Mouse (Mus musculus) embryonic facial prominence, embryonic 12.5 days (tissue): Measurements from ENCODE around the gene Zfp78. TPM values are rescaled to one million over a fixed set of nuclear protein-coding genes. Genes with fewer than 3 reads are reported as not detected.
A peak's percentile ranks its signal among the peaks of the same experiment; 100 is the strongest.
"Not testable (repeated sequence)": the region's sequence is repeated elsewhere in the genome, so short reads cannot be mapped to it uniquely, and the experiment has no call there.

Source experiments
- ATAC-seq: fragments of 200-750 bp; cut with Nextera tagmentation; 2 replicates; pipeline ENCODE4 v1.8.0; 2017; ENCODE audit not compliant: insufficient number of reproducible peaks, insufficient read depth, low FRiP score, low TSS enrichment
- H3K27ac ChIP-seq: fragments of 300-500 bp; sonication (generic); 2 replicates; pipeline ENCODE4 v1.5.1; 2016; ENCODE audit warnings: mild to moderate bottlenecking
- H3K27me3 ChIP-seq: fragments of 300-500 bp; sonication (generic); 2 replicates; pipeline ENCODE4 v1.6.1; 2016; ENCODE audit warnings: mild to moderate bottlenecking, moderate library complexity
- H3K36me3 ChIP-seq: fragments of 300-500 bp; sonication (generic); 2 replicates; pipeline ENCODE4 v1.6.1; 2016; ENCODE audit warnings: mild to moderate bottlenecking
- H3K4me1 ChIP-seq: fragments of 300-500 bp; sonication (generic); 2 replicates; pipeline ENCODE4 v1.6.1; 2016
- H3K4me2 ChIP-seq: fragments of 300-500 bp; sonication (generic); replicated peaks from 2 replicates; pipeline ENCODE4 v1.6.1; 2016; ENCODE audit warnings: mild to moderate bottlenecking, moderate library complexity
- H3K4me3 ChIP-seq: fragments of 300-500 bp; sonication (generic); 2 replicates; pipeline ENCODE4 v1.5.1; 2016; ENCODE audit warnings: mild to moderate bottlenecking
- H3K9ac ChIP-seq: fragments of 300-500 bp; sonication (generic); 2 replicates; pipeline ENCODE4 v1.6.1; 2016; ENCODE audit warnings: mild to moderate bottlenecking, moderate library complexity
- H3K9me3 ChIP-seq: fragments of 300-500 bp; sonication (generic); 2 replicates; pipeline ENCODE4 v1.6.1; 2016; ENCODE audit warnings: mild to moderate bottlenecking, moderate library complexity
- WGBS: fragments of 180-500 bp; shearing (Covaris S2); methylation state at CpG from one replicate; pipeline ENCODE4 v1.1.7; 2016; 5-methylcytosine and 5-hydroxymethylcytosine counted together
- polyA plus RNA-seq: library from polyadenylated mRNA; unstranded; fragments of >200 nt; fragmentation: Nextera tagmentation; extraction: Ambion mirVana; gene quantifications from 2 replicates; pipeline ENCODE4 v1.2.1, GENCODE M21; 2016

The Zfp78 gene
- polyA plus RNA-seq, 1 experiment from 2014 or later: 2.8 TPM

GRCm38 (mm10) chr7:6362268-6363046, 623 bp upstream of the Zfp78 start:
- Histone ChIP-seq H3K9me3 (no peaks in the 10 kb centered on the region), H3K4me1 (0 out of 2 replicates have a peak, but pooled peaks cover 5% of the 10 kb centered on the region), H3K4me2 (peak overlapping the region; percentile 67), H3K27me3 (no peaks in the 10 kb centered on the region), H3K36me3 (no peaks in the 10 kb centered on the region), H3K4me3 (peak overlapping the region; percentile 49), H3K9ac (peak overlapping the region; percentile 43), H3K27ac (peak overlapping the region; percentile 84)
- peak; percentile 93 for ATAC-seq
- WGBS: under 1% methylated on average over 38 of the region's 38 CpGs

GRCm38 (mm10) chr7:6364761-6365160, 1.7 kb downstream of the Zfp78 start:
- Histone ChIP-seq H3K36me3 (no peaks in the 10 kb centered on the region), H3K4me2 (no peak overlapping the region), H3K9ac (no peak overlapping the region), H3K9me3 (no peaks in the 10 kb centered on the region), H3K27ac (no peak overlapping the region), H3K27me3 (no peaks in the 10 kb centered on the region), H3K4me3 (no peak overlapping the region), H3K4me1 (0 out of 2 replicates have a peak, but pooled peaks cover 5% of the 10 kb centered on the region)
- no peak for ATAC-seq
- 50% methylated on average over 1 of the region's 1 CpGs for WGBS

- Histone ChIP-seq H3K9me3 (no peaks in the 10 kb centered on the region), H3K4me2 (no peak overlapping the region), H3K27ac (no peak overlapping the region), H3K4me1 (0 out of 2 replicates have a peak, but pooled peaks cover 5% of the 10 kb centered on the region), H3K9ac (no peak overlapping the region), H3K36me3 (no peaks in the 10 kb centered on the region), H3K27me3 (no peaks in the 10 kb centered on the region), H3K4me3 (no peak overlapping the region)
- no peak for ATAC-seq
- 90% methylated on average over 5 of the region's 5 CpGs for WGBS
Measured at GRCm38 (mm10) chr7:6367185-6367584, 4.1 kb downstream of the Zfp78 start.

- not testable (repeated sequence) for H3K4me2 ChIP-seq, H3K9ac ChIP-seq, H3K27me3 ChIP-seq, ATAC-seq, H3K27ac ChIP-seq, H3K4me1 ChIP-seq, H3K36me3 ChIP-seq, H3K4me3 ChIP-seq, H3K9me3 ChIP-seq
- WGBS: 83% methylated on average over 5 of the region's 5 CpGs
Measured at GRCm38 (mm10) chr7:6368146-6368545, 5.1 kb downstream of the Zfp78 start.

GRCm38 (mm10) chr7:6369460-6369859, 6.4 kb downstream of the Zfp78 start:
- H3K36me3 ChIP-seq: no peaks in the 10 kb centered on the region

GRCm38 (mm10) chr7:6372993-6373392, 9.9 kb downstream of the Zfp78 start:
- 92% methylated on average over 3 of the region's 3 CpGs for WGBS
- no peak for ATAC-seq
- no peak overlapping the region for H3K4me2 ChIP-seq

More at GRCm38 (mm10) chr7:6369460-6369859, 6.4 kb downstream of the Zfp78 start:
- 80% methylated on average over 3 of the region's 3 CpGs for WGBS
- H3K9ac ChIP-seq: no peak overlapping the region
- H3K27me3 ChIP-seq: no peaks in the 10 kb centered on the region
- no peak overlapping the region for H3K4me3 ChIP-seq
- no peaks in the 10 kb centered on the region for H3K4me1 ChIP-seq
- no peak overlapping the region for H3K4me2 ChIP-seq
- no peaks in the 10 kb centered on the region for H3K9me3 ChIP-seq
- H3K27ac ChIP-seq: no peak overlapping the region
- ATAC-seq: no peak

GRCm38 (mm10) chr7:6378441-6378840, 15.4 kb downstream of the Zfp78 start:
- Histone ChIP-seq H3K4me1 (peaks cover 5% of the 10 kb centered on the region; the same call in 1 of the 2 replicates), H3K36me3 (no peaks in the 10 kb centered on the region), H3K9ac (no peak overlapping the region), H3K9me3 (no peaks in the 10 kb centered on the region), H3K4me2 (no peak overlapping the region), H3K27me3 (no peaks in the 10 kb centered on the region), H3K27ac (no peak overlapping the region), H3K4me3 (no peak overlapping the region)
- no peak for ATAC-seq
- WGBS: 86% methylated on average over 8 of the region's 8 CpGs

More at GRCm38 (mm10) chr7:6372993-6373392, 9.9 kb downstream of the Zfp78 start:
- H3K36me3 ChIP-seq: no peaks in the 10 kb centered on the region
- H3K27me3 ChIP-seq: no peaks in the 10 kb centered on the region
- no peak overlapping the region for H3K27ac ChIP-seq
- no peak overlapping the region for H3K9ac ChIP-seq
- H3K4me1 ChIP-seq: no peaks in the 10 kb centered on the region
- no peaks in the 10 kb centered on the region for H3K9me3 ChIP-seq
- no peak overlapping the region for H3K4me3 ChIP-seq

GRCm38 (mm10) chr7:6381431-6381830, 18.4 kb downstream of the Zfp78 start:
- Histone ChIP-seq H3K4me2 (no peak overlapping the region), H3K36me3 (no peaks in the 10 kb centered on the region), H3K9me3 (no peaks in the 10 kb centered on the region), H3K4me1 (peaks cover 10% of the 10 kb centered on the region; the same call in 1 of the 2 replicates), H3K9ac (no peak overlapping the region), H3K27me3 (no peaks in the 10 kb centered on the region), H3K4me3 (no peak overlapping the region), H3K27ac (no peak overlapping the region)
- 82% methylated on average over 2 of the region's 2 CpGs for WGBS
- no peak for ATAC-seq

GRCm38 (mm10) chr7:6383044-6383455, 20.0 kb downstream of the Zfp78 start, which contains the start of gene Zfp28:
TSS of gene Zfp28 (plus strand) at chr7:6383295.
- peak within 1 kb of the TSS; percentile 76 for H3K4me2 ChIP-seq
- no peaks in the 10 kb centered on the region for H3K9me3 ChIP-seq
- H3K27me3 ChIP-seq: no peaks in the 10 kb centered on the region
- WGBS: under 1% methylated on average over 28 of the region's 28 CpGs
- no peak within 1 kb of the TSS for H3K27ac ChIP-seq
- H3K4me3 ChIP-seq: peak within 1 kb of the TSS; percentile 66
- peak within 1 kb of the TSS; percentile 67 for H3K9ac ChIP-seq
- ATAC-seq: peak; percentile 96
- peaks cover 10% of the 10 kb centered on the region; the same call in 1 of the 2 replicates for H3K4me1 ChIP-seq
- H3K36me3 ChIP-seq: 0 out of 2 replicates have a peak, but pooled peaks cover 3% of the 10 kb centered on the region

- WGBS: 77% methylated on average over 8 of the region's 8 CpGs
- Histone ChIP-seq H3K4me1 (peaks cover 10% of the 10 kb centered on the region; the same call in 1 of the 2 replicates), H3K27me3 (no peaks in the 10 kb centered on the region), H3K27ac (no peak overlapping the region), H3K9ac (no peak overlapping the region), H3K9me3 (no peaks in the 10 kb centered on the region), H3K4me3 (peak overlapping the region; percentile 66), H3K36me3 (0 out of 2 replicates have a peak, but pooled peaks cover 3% of the 10 kb centered on the region), H3K4me2 (peak overlapping the region; percentile 76)
- no peak for ATAC-seq
Measured at GRCm38 (mm10) chr7:6384011-6384410, 20.9 kb downstream of the Zfp78 start.

GRCm38 (mm10) chr7:6386995-6387394, 23.9 kb downstream of the Zfp78 start:
- Histone ChIP-seq H3K27ac (no peak overlapping the region), H3K4me1 (peaks cover 10% of the 10 kb centered on the region; the same call in 1 of the 2 replicates), H3K4me2 (no peak overlapping the region), H3K4me3 (no peak overlapping the region), H3K9ac (no peak overlapping the region), H3K27me3 (no peaks in the 10 kb centered on the region), H3K36me3 (peaks cover 25% of the 10 kb centered on the region), H3K9me3 (no peaks in the 10 kb centered on the region)
- WGBS: 94% methylated on average over 8 of the region's 8 CpGs
- no peak for ATAC-seq

- H3K4me2 ChIP-seq: no peak overlapping the region
- no peak for ATAC-seq
- 84% methylated on average over 5 of the region's 5 CpGs for WGBS
- H3K36me3 ChIP-seq: peaks cover 40% of the 10 kb centered on the region
- H3K9me3 ChIP-seq: no peaks in the 10 kb centered on the region
- no peak overlapping the region for H3K27ac ChIP-seq
- 0 out of 2 replicates have a peak, but pooled peaks cover under 1% of the 10 kb centered on the region for H3K4me1 ChIP-seq
- no peak overlapping the region for H3K4me3 ChIP-seq
- no peak overlapping the region for H3K9ac ChIP-seq
- no peaks in the 10 kb centered on the region for H3K27me3 ChIP-seq
Measured at GRCm38 (mm10) chr7:6388971-6389370, 25.9 kb downstream of the Zfp78 start.
